Mouse (Mus musculus): Measurements from ENCODE around the gene Gm20498.

The Gm20498 gene

DNA sequence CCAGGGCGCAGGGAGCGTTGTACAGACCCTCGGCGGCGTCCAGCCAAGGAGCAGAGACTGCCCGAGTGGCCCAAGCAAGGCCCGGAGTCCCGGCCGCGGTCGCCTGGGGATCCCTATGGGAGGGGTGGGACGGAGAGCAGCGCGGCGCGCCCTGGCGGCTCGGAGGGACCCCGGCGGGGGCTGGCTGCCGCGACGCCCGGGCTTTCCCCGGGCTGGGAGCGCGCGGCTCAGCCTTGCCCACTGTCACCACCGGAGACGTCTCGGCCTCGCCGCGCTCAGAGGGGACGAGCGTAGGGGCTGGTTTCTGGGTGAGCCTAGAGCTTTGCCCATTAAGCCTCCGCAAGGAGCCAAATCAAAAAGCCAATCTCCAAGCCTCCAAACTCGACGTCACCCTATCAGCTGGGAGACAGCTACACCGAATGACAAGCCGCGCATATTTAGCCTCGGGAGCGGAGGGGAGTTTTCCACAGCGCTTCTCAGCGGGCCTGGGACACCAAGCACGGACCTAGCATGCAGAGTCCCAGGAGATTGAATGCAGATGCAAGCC is 199.8 kb downstream of the Gm20498 start, which contains the start of gene Slc8a3:
Gene Slc8a3, minus strand, starts transcription at position 306 of the 547 bp plus-strand sequence.
- no peak for DNase-seq (ENCODE audit: low spot score in 2 of 2)

DNA sequence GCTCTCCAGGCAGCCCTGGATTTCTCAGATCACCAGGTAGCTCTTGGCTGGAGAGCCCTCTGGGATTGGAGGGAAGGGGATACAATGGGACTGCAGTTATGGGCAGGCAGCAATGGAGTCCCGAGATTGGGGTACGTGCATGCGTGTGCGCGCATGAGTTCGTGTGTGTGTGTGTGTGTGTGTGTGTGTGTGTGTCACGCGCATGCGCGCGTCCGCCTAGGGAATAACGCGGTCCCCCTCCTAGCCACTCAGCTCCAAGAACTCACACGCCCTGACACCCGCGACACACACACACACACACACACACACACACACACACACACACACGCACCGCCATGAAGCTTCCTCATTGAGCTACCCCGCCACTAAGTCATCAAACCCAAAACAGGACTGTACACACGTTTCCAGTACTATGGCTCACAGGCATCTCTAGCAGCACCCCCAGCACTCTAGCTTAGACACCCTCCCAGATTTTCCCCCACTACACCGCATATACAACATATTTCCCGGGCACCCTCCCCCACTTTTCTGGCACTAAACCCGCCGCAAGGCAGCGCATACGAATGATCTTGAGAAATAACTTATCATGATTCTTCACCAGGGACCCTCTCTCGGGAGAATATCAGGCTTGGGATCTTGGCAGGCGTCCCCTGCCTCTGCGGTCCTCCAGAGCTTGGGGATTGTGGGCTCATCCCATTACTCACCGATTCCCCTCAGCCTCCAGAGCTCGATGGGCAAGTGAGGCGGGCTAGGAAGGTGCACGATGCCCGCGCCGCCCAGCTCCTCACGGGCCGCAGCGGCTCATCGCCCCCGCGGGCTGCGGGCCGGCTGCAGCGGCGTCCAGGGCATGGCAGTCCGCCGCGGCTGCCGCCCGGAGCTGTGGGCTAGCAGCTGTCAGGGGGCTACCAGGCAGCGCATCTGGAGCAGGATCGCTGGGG is 200.5 kb downstream of the Gm20498 start:
- DNase-seq (ENCODE audit: low spot score in 2 of 2), result no peak

DNA sequence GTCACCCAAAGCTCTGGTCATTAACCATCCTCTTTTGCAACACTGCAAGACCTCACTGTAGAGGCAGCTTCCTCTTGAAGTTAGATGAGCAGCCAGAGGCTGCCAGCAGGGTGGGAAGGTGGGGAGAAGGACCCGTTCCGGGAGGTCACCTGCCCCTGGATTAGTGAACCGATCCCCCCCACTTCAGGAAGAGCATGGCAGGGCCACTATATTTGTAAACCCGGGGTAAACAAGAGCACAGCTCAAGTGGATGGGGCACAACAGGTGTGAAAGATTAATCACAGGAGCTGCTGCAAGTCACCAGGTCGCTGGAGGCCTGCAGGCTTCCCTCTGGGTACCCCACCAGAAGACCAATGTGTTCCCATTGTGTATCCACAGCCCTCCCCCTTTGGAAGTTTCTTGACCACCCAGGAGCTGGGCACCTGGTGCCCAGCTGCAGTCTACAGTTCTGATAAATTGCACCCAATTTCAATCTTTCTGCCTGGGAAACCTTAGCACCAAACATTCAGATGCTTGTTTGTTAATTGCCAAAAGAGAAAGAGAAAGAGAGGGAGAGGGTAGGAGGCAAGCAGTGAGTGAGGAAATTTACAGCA is 201.6 kb downstream of the Gm20498 start:
- no peak for DNase-seq (ENCODE audit: low spot score in 2 of 2)

- DNase-seq (ENCODE audit: low spot score in 2 of 2), result no peak
These were observed 207.7 kb downstream of the Gm20498 start for GRCm38 (mm10) chr12:81324991-81325390.

DNA sequence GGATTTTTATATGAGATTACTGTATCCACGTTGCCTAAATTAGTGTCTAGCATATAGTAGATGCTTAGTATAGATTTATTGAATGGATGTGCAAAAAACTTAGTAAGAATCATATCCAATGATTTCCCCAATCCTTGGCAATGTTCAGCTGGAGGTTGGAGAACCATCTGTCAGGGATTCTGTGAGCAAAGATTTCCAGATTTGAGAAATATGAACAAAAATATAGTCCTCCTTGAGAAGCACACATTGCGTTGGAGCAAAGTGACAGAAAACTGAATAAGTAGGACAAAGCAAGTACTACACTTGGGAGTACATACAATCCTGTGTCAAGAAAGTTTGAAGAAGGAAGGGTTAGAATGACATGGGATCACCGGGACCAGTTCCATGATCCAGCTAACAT is 208.6 kb downstream of the Gm20498 start:
- DNase-seq (ENCODE audit: low spot score in 2 of 2), result no peak

DNA sequence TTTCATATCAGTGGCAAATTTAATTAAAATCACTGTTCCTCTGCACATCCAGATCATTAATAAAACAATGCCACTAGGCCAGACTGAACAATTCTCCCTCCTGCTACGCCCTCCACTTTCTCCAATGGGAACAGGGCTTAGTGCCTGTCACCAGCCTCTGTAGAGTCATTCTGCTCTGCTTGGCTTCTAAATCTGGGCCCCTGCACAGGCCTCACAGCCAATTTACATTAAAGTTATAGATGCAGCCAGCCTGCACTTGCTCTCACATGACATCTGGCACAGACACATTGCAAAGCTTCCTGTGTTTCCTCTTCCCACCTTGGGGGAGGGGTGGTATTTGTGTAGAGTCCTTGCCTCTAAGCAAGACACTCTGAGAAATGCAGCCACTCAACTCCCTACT is 211.7 kb downstream of the Gm20498 start:
- DNase-seq (ENCODE audit: low spot score in 2 of 2), result no peak

DNA sequence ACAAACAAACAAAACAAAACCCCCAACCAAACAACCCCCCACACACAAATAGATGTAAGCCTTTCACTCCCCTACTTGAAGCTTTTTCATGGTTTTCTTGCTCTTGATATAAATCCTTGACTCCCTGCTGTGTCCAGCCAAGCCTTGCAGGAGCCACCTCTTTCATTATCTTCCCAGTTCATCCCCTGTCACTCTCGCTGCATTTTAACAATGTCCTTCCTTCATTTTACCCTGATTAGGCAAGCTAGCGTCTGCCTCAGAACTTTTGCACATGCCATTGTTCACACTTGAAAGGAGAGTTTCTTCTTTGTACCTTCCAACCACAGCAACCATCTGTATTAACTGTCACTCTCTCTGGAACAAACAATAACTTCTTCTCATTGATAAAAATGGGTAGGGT is 214.9 kb downstream of the Gm20498 start:
- DNase-seq (ENCODE audit: low spot score in 2 of 2), result no peak

- no peak for DNase-seq (ENCODE audit: low spot score in 2 of 2)
These were observed 216.8 kb downstream of the Gm20498 start for GRCm38 (mm10) chr12:81315953-81316352.

Data from spleen, postnatal 10 days (tissue).